Mouse (Mus musculus): ENCODE measurements at regions not wholly inside any gene's neighbourhood (a gene's known extent, or its start where the extent isn't known, plus 50 kb on each side); places are given as distances from the start of the nearest gene placed in this dataset.

- no peak for ATAC-seq (replicated peaks; ENCODE audit: insufficient number of reproducible peaks, insufficient read depth, low FRiP score, low read depth)
- Histone ChIP-seq H3K4me2 (no peak overlapping the region), H3K27me3 (0 out of 2 replicates have a peak, but pooled peaks cover 3% of the 10 kb centered on the region), H3K27ac (no peak overlapping the region), H3K36me3 (no peaks in the 10 kb centered on the region), H3K9me3 (replicated peaks) (no peaks in the 10 kb centered on the region), H3K4me1 (replicated peaks) (0 out of 2 replicates have a peak, but pooled peaks cover 5% of the 10 kb centered on the region), H3K9ac (no peak overlapping the region), H3K4me3 (no peak overlapping the region)
- 50% methylated on average over 5 of the region's 5 CpGs for WGBS
Measured at GRCm38 (mm10) chr7:136150196-136150595, 434.0 kb upstream of the Mki67 start.

GRCm38 (mm10) chr7:136151301-136151930 lies 435.3 kb upstream of the Mki67 start:
- no peak for ATAC-seq (replicated peaks; ENCODE audit: insufficient number of reproducible peaks, insufficient read depth, low FRiP score, low read depth)
- 73% methylated on average over 4 of the region's 4 CpGs for WGBS

GRCm38 (mm10) chr7:136152470-136152869 lies 436.3 kb upstream of the Mki67 start:
- Histone ChIP-seq H3K27me3 (0 out of 2 replicates have a peak, but pooled peaks cover 3% of the 10 kb centered on the region), H3K9ac (no peak overlapping the region), H3K36me3 (no peaks in the 10 kb centered on the region), H3K27ac (no peak overlapping the region), H3K4me1 (replicated peaks) (0 out of 2 replicates have a peak, but pooled peaks cover 5% of the 10 kb centered on the region), H3K4me3 (no peak overlapping the region), H3K9me3 (replicated peaks) (no peaks in the 10 kb centered on the region), H3K4me2 (no peak overlapping the region)
- 30% methylated on average over 5 of the region's 5 CpGs for WGBS
- no peak for ATAC-seq (replicated peaks; ENCODE audit: insufficient number of reproducible peaks, insufficient read depth, low FRiP score, low read depth)

More at GRCm38 (mm10) chr7:136151301-136151930, 435.3 kb upstream of the Mki67 start:
- Histone ChIP-seq H3K27ac (no peak overlapping the region), H3K27me3 (0 out of 2 replicates have a peak, but pooled peaks cover 3% of the 10 kb centered on the region), H3K9ac (no peak overlapping the region), H3K4me2 (no peak overlapping the region), H3K36me3 (no peaks in the 10 kb centered on the region), H3K4me1 (replicated peaks) (0 out of 2 replicates have a peak, but pooled peaks cover 5% of the 10 kb centered on the region), H3K4me3 (no peak overlapping the region), H3K9me3 (replicated peaks) (no peaks in the 10 kb centered on the region)

GRCm38 (mm10) chr7:136153621-136154020 lies 437.5 kb upstream of the Mki67 start:
- no peak for ATAC-seq (replicated peaks; ENCODE audit: insufficient number of reproducible peaks, insufficient read depth, low FRiP score, low read depth)

GRCm38 (mm10) chr7:136159136-136159535 lies 443.0 kb upstream of the Mki67 start:
- no peak overlapping the region for H3K27ac ChIP-seq
- no peak overlapping the region for H3K9ac ChIP-seq
- ATAC-seq (replicated peaks; ENCODE audit: insufficient number of reproducible peaks, insufficient read depth, low FRiP score, low read depth): no peak
- H3K4me3 ChIP-seq: no peak overlapping the region
- H3K27me3 ChIP-seq: 0 out of 2 replicates have a peak, but pooled peaks cover 3% of the 10 kb centered on the region
- no peaks in the 10 kb centered on the region for H3K36me3 ChIP-seq
- H3K9me3 ChIP-seq (replicated peaks): no peaks in the 10 kb centered on the region
- H3K4me1 ChIP-seq (replicated peaks): no peaks in the 10 kb centered on the region
- no peak overlapping the region for H3K4me2 ChIP-seq
- WGBS: 38% methylated on average over 4 of the region's 4 CpGs

More at GRCm38 (mm10) chr7:136153621-136154020, 437.5 kb upstream of the Mki67 start:
- Histone ChIP-seq H3K36me3 (no peaks in the 10 kb centered on the region), H3K4me1 (replicated peaks) (0 out of 2 replicates have a peak, but pooled peaks cover 5% of the 10 kb centered on the region), H3K9ac (no peak overlapping the region), H3K4me3 (no peak overlapping the region), H3K9me3 (replicated peaks) (no peaks in the 10 kb centered on the region), H3K27ac (no peak overlapping the region), H3K27me3 (0 out of 2 replicates have a peak, but pooled peaks cover 3% of the 10 kb centered on the region), H3K4me2 (no peak overlapping the region)
- WGBS: 72% methylated on average over 3 of the region's 3 CpGs

GRCm38 (mm10) chr7:136161526-136161925 lies 445.4 kb upstream of the Mki67 start:
- H3K9me3 ChIP-seq (replicated peaks): no peaks in the 10 kb centered on the region
- H3K27me3 ChIP-seq: no peaks in the 10 kb centered on the region
- H3K36me3 ChIP-seq: no peaks in the 10 kb centered on the region
- ATAC-seq (replicated peaks; ENCODE audit: insufficient number of reproducible peaks, insufficient read depth, low FRiP score, low read depth): no peak
- H3K4me2 ChIP-seq: no peak overlapping the region
- no peaks in the 10 kb centered on the region for H3K4me1 ChIP-seq (replicated peaks)
- 51% methylated on average over 2 of the region's 2 CpGs for WGBS
- no peak overlapping the region for H3K9ac ChIP-seq
- H3K27ac ChIP-seq: no peak overlapping the region
- no peak overlapping the region for H3K4me3 ChIP-seq

- Histone ChIP-seq H3K27ac (no peak overlapping the region), H3K4me3 (no peak overlapping the region), H3K27me3 (no peaks in the 10 kb centered on the region), H3K4me2 (no peak overlapping the region), H3K9me3 (replicated peaks) (no peaks in the 10 kb centered on the region), H3K4me1 (replicated peaks) (no peaks in the 10 kb centered on the region), H3K36me3 (no peaks in the 10 kb centered on the region), H3K9ac (no peak overlapping the region)
- WGBS: 74% methylated on average over 5 of the region's 5 CpGs
- no peak for ATAC-seq (replicated peaks; ENCODE audit: insufficient number of reproducible peaks, insufficient read depth, low FRiP score, low read depth)
Measured at GRCm38 (mm10) chr7:136164834-136165233, 448.7 kb upstream of the Mki67 start.

- 69% methylated on average over 4 of the region's 4 CpGs for WGBS
Measured at GRCm38 (mm10) chr7:136169261-136169660, 453.1 kb upstream of the Mki67 start.

GRCm38 (mm10) chr7:136176373-136176772 lies 460.2 kb upstream of the Mki67 start:
- no peak overlapping the region for H3K4me2 ChIP-seq
- no peaks in the 10 kb centered on the region for H3K36me3 ChIP-seq
- ATAC-seq (replicated peaks; ENCODE audit: insufficient number of reproducible peaks, insufficient read depth, low FRiP score, low read depth): no peak
- H3K4me1 ChIP-seq (replicated peaks): peaks cover 5% of the 10 kb centered on the region
- no peaks in the 10 kb centered on the region for H3K27me3 ChIP-seq
- no peak overlapping the region for H3K9ac ChIP-seq
- H3K27ac ChIP-seq: no peak overlapping the region
- peaks cover 4% of the 10 kb centered on the region; the same call in 1 of the 2 replicates for H3K9me3 ChIP-seq (replicated peaks)
- no peak overlapping the region for H3K4me3 ChIP-seq

More at GRCm38 (mm10) chr7:136169261-136169660, 453.1 kb upstream of the Mki67 start:
- Histone ChIP-seq H3K27ac (no peak overlapping the region), H3K4me2 (no peak overlapping the region), H3K27me3 (no peaks in the 10 kb centered on the region), H3K4me1 (replicated peaks) (no peaks in the 10 kb centered on the region), H3K9ac (no peak overlapping the region), H3K4me3 (no peak overlapping the region), H3K36me3 (no peaks in the 10 kb centered on the region), H3K9me3 (replicated peaks) (no peaks in the 10 kb centered on the region)
- ATAC-seq (replicated peaks; ENCODE audit: insufficient number of reproducible peaks, insufficient read depth, low FRiP score, low read depth): no peak

- peaks cover 14% of the 10 kb centered on the region for H3K4me1 ChIP-seq (replicated peaks)
- 71% methylated on average over 6 of the region's 6 CpGs for WGBS
Measured at GRCm38 (mm10) chr7:136180996-136181395, 464.8 kb upstream of the Mki67 start.

GRCm38 (mm10) chr7:136182101-136182500 lies 465.9 kb upstream of the Mki67 start:
- no peaks in the 10 kb centered on the region for H3K36me3 ChIP-seq
- H3K9me3 ChIP-seq (replicated peaks): peaks cover 4% of the 10 kb centered on the region; the same call in 1 of the 2 replicates
- no peak overlapping the region for H3K9ac ChIP-seq
- WGBS: 30% methylated on average over 5 of the region's 5 CpGs
- H3K27me3 ChIP-seq: no peaks in the 10 kb centered on the region
- no peak overlapping the region for H3K4me3 ChIP-seq
- peaks cover 14% of the 10 kb centered on the region for H3K4me1 ChIP-seq (replicated peaks)
- no peak for ATAC-seq (replicated peaks; ENCODE audit: insufficient number of reproducible peaks, insufficient read depth, low FRiP score, low read depth)
- no peak overlapping the region for H3K4me2 ChIP-seq
- no peak overlapping the region for H3K27ac ChIP-seq

More at GRCm38 (mm10) chr7:136180996-136181395, 464.8 kb upstream of the Mki67 start:
- H3K4me3 ChIP-seq: no peak overlapping the region
- H3K27ac ChIP-seq: no peak overlapping the region
- no peak overlapping the region for H3K9ac ChIP-seq
- H3K36me3 ChIP-seq: no peaks in the 10 kb centered on the region
- H3K27me3 ChIP-seq: no peaks in the 10 kb centered on the region
- no peak for ATAC-seq (replicated peaks; ENCODE audit: insufficient number of reproducible peaks, insufficient read depth, low FRiP score, low read depth)
- no peak overlapping the region for H3K4me2 ChIP-seq
- peaks cover 4% of the 10 kb centered on the region; the same call in 1 of the 2 replicates for H3K9me3 ChIP-seq (replicated peaks)

All from heart, embryonic 15.5 days (tissue).